Mouse (Mus musculus): ENCODE measurements around the gene Pmf1.
"Not testable (repeated sequence)": the region's sequence is repeated elsewhere in the genome, so short reads cannot be mapped to it uniquely, and the experiment has no call there.

The Pmf1 gene

DNA sequence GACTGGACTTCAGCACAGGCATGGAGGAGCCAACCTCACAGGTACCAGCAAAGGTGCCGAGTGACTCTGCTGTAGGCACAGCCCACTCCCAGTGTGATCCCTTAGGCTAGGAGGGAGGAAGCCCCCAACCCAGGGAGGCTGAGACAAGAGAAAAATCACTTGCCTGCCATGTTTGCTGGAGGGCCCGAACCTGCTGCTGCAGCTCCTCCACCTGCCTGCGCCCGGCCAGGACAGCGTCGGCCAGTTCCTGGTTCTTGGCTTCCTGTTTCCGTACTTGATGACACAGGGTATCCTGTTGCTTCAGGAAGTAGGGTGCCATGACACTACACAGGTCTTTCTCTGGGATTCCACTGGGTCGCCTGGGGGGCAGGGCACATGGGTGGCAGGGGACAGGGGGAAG lies 14.4 kb downstream of the Pmf1 start:
- DNase-seq (ENCODE audit: low read depth, low spot score): no peak

DNA sequence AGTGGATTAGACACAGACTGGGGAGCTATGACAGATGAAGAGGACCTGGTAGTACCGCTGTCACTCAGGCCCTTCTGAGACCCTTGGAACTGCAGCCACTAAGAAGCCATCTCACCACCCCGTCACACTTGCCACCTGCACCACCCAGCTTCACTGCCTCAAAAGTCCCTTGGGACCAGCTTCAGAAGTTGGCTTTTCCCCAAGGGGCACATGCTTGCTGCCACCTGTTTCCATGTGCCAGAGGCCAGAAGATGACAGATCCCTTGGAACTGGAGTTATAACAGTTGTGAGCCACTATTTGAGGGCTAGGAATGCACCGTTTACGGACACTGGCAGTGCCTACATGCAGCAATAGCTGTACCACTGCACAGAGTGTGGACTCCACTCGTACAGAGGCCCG lies 14.8 kb downstream of the Pmf1 start:
- DNase-seq (ENCODE audit: low read depth, low spot score): no peak

DNA sequence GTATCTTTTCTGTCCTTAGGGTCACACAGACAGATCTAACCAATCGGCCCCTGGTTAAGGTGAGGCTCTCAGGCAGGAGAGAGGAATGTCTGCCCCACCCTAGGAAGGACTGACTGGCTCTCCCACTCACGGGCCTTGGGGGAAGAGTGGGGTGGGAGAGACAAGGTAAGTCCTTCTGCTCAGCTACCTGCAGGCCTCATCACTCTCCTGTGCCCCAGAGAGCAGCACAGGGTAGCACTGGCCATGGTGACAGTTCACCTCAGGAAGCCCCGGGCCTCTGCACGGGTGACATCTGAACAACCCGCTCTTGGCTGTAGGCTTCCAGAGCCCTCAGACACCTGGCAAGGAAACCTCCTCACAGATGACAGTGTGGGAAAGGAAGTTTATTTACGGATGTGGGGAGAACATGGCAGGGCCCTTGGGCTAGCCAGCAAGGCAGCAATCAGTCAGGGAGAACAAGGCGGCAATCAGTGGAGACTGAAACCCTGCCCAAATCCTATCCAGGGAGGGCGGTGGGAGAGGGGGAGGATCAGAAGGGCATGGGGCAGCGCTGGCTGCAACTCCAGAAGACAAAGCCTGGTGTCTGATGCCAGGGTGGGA lies 16.3 kb downstream of the Pmf1 start:
- no peak for DNase-seq (ENCODE audit: low read depth, low spot score)

DNA sequence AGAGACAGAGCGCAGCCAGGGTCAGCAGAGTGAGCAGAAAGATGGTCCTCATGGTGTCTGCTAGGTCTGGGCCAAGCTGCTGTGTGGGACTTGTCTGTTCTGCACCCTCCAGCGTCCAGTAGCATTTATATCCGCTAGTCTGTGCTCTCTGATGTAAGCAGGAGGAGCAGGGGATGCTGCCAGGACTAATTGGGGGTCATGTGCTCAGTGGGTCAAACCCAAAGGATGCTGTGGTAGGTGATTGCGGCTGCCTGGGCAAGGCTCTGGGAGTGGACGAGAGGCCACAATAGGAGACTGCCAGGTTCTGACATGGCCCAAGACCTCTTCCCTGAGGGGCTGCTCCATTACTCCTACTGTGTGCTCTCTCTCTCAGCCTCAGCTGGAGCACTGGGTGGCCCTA lies 25.8 kb downstream of the Pmf1 start, which contains the start of gene Bglap:
Gene Bglap (minus strand): TSS at position 101 of the 400 bp plus-strand sequence.
- DNase-seq (ENCODE audit: low read depth, low spot score): no peak

DNA sequence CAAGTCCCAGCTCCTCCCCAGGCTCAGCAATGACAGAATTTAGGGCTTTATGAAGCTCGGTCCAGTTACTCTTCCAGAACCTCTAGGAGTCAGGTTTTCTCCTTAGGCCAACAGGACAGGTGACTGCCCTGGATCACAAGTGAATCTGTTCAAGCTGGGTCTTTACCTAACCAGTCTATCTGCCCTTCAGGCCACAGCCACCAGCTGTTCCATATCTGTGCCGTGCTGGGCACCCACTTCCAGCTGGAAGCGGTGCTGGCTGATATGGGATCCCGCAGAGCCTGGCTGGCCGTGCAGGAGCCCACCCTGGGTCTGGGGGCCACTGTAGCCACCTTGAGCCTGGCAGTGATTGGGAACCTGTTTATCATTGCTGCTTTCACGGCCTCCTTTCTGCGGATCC lies 27.7 kb downstream of the Pmf1 start:
- DNase-seq (ENCODE audit: low read depth, low spot score): not testable (repeated sequence)

DNA sequence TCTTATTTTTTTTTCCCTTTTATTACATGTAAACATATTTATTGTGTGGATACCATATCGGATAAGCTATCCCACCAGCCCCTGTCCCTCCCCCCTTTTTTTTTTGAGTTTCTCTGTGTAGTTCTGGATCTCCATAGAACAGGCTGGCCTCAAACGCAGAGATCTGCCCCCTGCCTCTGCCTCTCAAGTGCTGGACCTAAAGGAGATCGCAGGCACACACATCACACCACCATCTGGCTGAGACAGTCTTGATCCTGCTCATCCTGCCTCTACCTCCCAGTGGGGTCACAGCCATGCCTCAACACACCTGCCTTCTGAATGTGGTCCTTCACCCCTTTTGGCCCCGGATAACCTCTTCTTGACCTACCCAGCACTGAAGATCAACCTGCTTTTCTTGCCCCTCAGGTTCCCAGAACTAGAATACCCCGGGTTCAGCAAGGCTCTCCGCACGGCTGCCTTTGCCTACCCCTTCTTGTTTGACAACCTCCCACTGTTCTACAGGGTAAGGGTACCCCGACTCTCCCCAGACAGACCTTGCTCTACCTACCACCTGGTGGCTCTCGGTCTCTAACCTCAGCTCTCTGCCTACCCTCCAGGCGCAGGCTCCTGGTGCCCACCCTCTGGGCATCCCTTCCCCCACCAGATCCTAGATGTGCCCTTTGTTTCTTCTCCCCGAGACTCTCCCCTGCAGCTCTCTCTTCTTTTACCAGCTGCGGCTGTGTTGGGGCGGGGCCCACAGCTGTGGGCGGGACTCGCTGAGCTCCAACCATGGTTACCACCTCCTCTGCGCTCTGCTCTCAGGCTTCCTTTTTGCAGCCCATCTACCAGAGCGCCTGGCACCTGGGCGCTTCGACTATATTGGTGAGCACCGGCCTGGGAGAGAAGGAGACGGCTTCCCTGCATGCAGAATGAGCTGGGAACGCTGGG lies 28.5 kb downstream of the Pmf1 start:
- not testable (repeated sequence) for DNase-seq (ENCODE audit: low read depth, low spot score)

DNA sequence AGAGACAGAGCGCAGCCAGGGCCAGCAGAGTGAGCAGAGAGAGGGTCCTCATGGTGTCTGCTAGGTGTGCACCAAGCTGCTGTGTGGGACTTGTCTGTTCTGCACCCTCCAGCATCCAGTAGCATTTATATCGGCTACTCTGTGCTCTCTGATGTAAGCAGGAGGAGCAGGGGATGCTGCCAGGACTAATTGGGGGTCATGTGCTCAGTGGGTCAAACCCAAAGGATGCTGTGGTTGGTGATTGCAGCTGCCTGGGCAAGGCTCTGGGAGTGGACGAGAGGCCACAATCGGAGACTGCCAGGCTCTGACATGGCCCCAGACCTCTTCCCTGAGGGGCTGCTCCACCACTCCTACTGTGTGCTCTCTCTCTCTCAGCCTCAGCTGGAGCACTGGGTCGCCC lies 31.5 kb downstream of the Pmf1 start, which contains the start of gene Bglap2:
Gene Bglap2 (minus strand): TSS at position 101 of the 400 bp plus-strand sequence.
- not testable (repeated sequence) for DNase-seq (ENCODE audit: low read depth, low spot score)

DNA sequence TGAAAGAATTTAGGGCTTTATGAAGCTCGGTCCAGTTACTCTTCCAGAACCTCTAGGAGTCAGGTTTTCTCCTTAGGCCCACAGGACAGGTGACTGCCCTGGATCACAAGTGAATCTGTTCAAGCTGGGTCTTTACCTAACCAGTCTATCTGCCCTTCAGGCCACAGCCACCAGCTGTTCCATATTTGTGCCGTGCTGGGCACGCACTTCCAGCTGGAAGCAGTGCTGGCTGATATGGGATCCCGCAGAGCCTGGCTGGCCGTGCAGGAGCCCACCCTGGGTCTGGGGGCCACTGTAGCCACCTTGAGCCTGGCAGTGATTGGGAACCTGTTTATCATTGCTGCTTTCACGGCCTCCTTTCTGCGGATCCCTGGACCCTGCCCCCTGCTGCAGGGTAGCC lies 33.5 kb downstream of the Pmf1 start:
- DNase-seq (ENCODE audit: low read depth, low spot score): not testable (repeated sequence)

DNA sequence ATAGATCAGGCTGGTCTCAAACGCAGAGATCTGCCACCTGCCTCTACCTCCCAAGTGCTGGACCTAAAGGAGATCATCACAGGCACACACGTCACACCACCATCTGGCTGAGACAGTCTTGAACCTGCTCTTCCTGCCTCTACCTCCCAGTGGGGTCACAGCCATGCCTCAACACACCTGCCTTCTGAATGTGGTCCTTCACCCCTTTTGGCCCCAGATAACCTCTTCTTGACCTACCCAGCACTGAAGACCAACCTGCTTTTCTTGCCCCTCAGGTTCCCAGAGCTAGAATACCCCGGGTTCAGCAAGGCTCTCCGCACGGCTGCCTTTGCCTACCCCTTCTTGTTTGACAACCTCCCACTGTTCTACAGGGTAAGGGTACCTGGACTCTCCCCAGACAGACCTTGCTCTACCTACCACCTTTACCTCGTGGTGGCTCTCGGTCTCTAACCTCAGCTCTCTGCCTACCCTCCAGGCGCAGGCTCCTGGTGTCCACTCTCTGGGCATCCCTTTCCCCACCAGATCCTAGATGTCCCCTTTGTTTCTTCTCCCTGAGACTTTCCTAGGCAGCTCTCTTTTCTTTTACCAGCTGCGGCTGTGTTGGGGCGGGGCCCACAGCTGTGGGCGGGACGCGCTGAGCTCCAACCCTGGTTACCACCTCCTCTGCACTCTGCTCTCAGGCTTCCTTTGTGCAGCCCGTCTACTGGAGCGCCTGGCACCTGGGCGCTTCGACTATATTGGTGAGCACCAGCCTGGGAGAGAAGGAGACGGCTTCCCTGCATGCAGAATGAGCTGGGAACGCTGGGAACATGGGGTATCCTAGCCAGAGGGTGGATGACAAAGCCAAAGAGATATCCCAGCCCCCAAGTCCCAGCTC lies 34.1 kb downstream of the Pmf1 start:
- DNase-seq (ENCODE audit: low read depth, low spot score): not testable (repeated sequence)

DNA sequence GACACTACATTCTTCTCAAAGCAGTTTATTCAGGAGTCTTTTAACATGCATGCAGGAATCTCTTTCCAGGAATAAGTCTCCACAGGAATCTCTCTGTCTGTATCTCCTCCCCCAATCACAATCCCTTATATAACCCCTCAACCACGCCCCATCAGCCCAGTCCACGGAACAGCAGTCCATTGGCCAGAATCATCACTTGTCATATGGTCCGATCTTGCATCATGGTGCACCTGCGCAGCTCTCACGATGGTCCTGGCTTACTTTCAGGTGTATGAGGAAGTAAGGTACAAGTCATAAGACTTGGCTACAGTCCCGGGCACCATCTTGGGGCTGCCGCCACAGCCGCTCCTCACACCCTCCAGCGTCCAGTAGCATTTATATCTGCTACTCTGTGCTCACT lies 37.5 kb downstream of the Pmf1 start, which contains the start of gene Bglap3:
Gene Bglap3 (minus strand): TSS at position 101 of the 400 bp plus-strand sequence.
- not testable (repeated sequence) for DNase-seq (ENCODE audit: low read depth, low spot score)

DNA sequence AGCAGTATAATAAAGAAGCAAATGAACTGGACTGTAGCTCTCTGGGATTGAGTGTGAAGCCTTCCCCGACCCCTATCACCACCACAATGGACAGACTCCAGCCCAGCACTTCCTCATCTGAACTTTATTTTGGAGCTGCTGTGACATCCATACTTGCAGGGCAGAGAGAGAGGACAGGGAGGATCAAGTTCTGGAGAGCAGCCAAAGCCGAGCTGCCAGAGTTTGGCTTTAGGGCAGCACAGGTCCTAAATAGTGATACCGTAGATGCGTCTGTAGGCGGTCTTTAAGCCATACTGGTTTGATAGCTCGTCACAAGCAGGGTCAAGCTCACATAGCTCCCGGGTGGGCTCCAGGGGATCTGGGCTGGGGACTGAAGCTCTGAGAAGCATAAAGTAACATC lies 41.6 kb downstream of the Pmf1 start:
- not testable (repeated sequence) for DNase-seq (ENCODE audit: low read depth, low spot score)

DNA sequence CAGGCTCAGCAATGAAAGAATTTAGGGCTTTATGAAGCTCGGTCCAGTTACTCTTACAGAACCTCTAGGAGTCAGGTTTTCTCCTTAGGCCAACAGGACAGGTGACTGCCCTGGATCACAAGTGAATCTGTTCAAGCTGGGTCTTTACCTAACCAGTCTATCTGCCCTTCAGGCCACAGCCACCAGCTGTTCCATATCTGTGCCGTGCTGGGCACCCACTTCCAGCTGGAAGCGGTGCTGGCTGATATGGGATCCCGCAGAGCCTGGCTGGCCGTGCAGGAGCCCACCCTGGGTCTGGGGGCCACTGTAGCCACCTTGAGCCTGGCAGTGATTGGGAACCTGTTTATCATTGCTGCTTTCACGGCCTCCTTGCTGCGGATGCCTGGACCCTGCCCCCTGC lies 42.6 kb downstream of the Pmf1 start:
- not testable (repeated sequence) for DNase-seq (ENCODE audit: low read depth, low spot score)

DNA sequence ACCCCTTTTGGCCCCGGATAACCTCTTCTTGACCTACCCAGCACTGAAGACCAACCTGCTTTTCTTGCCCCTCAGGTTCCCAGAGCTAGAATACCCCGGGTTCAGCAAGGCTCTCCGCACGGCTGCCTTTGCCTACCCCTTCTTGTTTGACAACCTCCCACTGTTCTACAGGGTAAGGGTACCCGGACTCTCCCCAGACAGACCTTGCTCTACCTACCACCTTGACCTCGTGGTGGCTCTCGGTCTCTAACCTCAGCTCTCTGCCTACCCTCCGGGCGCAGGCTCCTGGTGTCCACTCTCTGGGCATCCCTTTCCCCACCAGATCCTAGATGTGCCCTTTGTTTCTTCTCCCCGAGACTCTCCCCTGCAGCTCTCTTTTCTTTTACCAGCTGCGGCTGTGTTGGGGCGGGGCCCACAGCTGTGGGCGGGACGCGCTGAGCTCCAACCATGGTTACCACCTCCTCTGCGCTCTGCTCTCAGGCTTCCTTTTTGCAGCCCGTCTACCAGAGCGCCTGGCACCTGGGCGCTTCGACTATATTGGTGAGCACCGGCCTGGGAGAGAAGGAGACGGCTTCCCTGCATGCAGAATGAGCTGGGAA lies 43.2 kb downstream of the Pmf1 start:
- DNase-seq (ENCODE audit: low read depth, low spot score): not testable (repeated sequence)

DNA sequence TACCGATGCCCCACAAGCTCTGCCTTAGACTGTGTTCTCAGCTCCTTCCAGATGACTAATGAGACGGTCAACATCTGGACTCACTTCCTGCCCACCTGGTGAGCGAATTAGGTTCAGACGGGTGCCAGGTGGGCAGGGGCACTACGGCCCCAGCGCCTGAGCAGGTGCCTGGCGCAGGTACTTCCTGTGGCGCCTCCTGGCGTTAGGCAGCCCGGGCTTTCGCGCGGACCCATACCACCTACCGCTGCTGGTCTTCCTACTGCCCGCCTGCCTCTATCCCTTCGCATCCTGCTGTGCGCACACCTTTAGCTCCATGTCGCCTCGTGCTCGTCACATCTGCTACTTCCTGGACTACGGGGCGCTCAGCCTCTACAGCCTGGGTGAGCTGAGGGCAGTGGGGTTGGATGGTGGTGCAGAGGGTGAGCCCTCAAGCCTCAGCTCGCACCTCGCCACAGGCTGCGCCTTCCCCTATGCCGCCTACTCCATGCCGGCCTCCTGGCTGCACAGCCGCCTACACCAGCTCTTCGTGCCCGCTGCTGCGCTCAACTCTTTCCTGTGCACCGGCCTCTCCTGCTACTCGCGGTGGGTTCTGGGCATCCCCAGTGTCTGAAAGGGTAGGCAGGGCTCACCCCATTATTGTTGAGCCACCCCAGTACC lies 44.3 kb downstream of the Pmf1 start:
- DNase-seq (ENCODE audit: low read depth, low spot score): no peak

DNA sequence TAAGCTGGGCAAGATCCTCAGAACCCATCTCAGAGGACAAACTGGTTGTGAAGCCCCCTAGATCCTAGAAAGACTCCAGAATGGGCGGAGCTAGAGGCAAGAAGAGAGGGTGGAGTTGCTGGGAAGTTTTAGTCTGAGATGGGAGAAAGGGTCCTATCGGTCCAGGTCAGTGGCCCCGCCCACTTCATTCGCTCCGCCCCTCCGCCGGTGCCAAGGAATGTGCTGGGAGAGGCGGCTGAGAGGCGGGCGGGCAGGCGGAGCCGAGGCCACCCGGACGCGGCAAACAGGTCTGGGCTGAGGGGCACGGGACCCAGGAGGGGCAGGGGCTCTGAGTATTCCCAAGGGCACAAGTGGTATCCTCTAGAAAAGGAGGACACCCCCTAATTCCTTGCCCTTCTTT lies 45.8 kb downstream of the Pmf1 start, which contains the start of gene Paqr6:
Gene Paqr6 (plus strand): TSS at position 248 of the 400 bp plus-strand sequence.
- peak; percentile 80 for DNase-seq (ENCODE audit: low read depth, low spot score)

DNA sequence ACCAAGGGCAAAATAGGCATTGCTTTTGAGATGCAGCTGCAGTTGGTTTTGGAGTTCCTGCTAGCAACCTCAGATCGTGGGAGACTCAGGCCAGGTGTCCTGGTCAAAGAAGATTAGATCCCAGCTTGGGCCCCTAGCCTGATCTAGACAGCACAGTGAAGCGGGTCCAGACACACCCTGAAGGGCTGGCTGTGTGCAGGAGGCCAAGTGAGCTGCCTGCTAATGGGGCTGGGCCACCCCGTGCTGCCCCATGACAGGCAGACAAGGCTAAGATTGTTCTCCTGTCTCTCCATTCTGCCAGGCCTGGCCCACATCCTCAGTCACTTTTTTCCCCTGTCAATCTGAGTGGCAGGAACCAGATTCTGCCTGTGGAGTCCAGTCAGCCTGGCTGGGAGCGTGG lies 46.4 kb downstream of the Pmf1 start:
- peak; percentile 52 for DNase-seq (ENCODE audit: low read depth, low spot score)

DNA sequence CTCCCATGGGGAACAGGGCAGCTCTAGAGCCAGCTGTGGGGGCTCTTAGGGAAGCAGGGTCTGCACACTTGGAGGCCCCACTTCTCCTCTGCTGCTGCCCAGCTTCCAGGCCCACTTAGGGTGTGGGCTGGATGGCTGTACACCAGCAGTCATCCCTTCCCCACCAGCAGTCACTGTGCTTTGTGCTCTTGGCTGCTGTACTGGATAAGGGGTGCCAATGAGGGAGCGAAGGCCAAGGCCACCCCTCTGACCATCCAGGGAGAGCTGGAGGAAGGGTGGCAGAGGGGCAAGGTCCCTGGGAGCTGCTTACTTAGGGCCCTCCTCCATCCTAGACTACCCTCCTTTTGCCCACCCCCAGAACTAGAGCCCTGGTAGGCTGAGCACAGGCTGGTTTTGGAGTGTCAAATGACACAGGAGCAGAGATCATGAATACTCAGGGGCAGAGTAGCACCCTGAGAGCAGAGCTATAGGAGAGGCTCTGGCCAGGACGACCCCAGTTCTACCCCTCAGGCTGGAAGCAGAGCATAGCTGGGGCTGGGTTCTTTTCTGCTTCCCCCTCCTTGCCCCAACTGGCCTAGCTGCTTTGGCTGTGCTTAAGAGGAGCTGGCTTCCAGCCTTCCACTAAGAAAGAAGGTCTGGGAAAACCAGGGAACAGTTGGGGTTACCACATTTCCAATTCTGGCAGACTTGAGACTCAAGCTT lies 48.4 kb downstream of the Pmf1 start:
- DNase-seq (ENCODE audit: low read depth, low spot score): no peak

DNA sequence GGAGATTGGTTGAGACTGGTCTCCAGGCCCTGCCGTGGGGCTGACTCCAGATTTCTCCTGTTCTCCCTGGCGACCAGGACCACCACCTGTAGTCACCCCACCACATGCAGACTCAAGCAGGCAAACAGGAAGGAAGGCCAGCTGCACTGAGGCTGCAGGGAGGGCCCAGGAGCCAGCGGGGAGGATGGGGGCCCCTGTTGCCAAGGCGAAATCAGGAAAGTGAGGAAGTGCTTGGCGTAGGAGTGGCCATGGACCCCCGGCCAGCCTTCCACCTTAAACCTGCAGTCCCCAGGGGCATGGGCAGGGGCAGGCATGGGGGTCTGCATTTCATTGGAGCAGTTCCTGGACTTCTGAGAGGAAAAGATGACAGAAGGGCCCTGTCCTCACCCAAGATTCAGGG lies 49.0 kb downstream of the Pmf1 start:
- no peak for DNase-seq (ENCODE audit: low read depth, low spot score)

DNA sequence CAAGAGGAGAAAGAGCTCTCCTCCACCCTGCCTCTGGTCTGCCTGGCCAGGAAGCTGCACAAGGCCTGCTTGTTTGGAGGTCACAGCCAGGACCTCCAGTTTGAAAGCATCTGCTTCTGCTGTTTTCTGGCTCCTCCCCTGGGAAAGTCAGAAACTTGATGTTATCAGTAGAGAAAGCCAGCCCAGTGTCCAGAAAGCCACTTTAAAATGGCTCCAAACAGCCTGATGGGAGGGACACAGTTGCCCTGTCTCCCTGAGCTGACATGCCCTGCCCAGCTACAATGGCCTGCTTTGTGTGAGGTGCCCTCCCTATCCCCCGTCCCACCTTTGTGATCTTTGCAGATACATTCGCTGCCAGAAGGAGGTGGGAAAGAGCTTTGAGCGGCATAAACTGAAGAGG lies 50.1 kb downstream of the Pmf1 start:
- DNase-seq (ENCODE audit: low read depth, low spot score): no peak

DNA sequence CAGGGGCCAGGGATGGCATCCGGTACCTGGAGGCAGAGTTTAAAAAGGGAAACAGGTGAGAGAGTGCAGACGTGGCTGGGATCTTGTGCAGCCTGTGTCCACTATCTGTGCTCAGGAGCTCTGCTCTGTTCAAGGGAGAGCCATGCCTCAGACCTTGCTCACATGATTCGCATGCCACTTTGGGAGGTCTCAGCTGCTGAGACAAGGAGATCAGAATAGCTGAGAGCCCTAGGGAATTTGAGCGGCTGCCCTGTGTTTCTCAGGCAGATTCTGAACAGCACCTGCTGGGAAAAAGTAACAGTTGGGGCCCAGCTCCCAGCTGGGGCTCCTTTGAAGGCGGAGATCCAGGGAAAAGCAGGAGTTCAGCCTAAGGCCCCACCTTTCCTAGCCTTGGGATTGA lies 50.5 kb downstream of the Pmf1 start:
- DNase-seq (ENCODE audit: low read depth, low spot score): no peak

All from c-Kit-negative CD71-positive TER-119-positive erythroid progenitor cells, embryonic 14.5 days (primary cell).